Mouse (Mus musculus) CH12.LX (cell line): ENCODE results near the gene Stk39.

Experiments
- CTCF ChIP-seq, 2 experiments: IDR thresholded peaks in 1 of 2; conservative IDR thresholded peaks in 1 of 2; 2 replicates each; pipeline ENCODE4 v1.5.1; 2011 to 2012; ENCODE audit warnings: low read depth in 2 of 2, low read length in 2 of 2, improper control_type of control experiment in 1 of 2, inconsistent platforms in 1 of 2, mild to moderate bottlenecking in 1 of 2, moderate library complexity in 1 of 2
- JUN ChIP-seq: IDR thresholded peaks from 2 replicates; pipeline ENCODE4 v1.6.1; 2011; ENCODE audit warnings: low read depth, mild to moderate bottlenecking, low read length, improper control_type of control experiment, moderate library complexity; ENCODE audit not compliant: insufficient read depth
- MAFK ChIP-seq: IDR thresholded peaks from 2 replicates; pipeline ENCODE4 v1.6.1; 2011; ENCODE audit warnings: low read length, improper control_type of control experiment; ENCODE audit not compliant: insufficient replicate concordance
- MAZ ChIP-seq: IDR thresholded peaks from 2 replicates; pipeline ENCODE4 v1.6.1; 2012; ENCODE audit warnings: low read depth, mild to moderate bottlenecking, inconsistent platforms, low read length, improper control_type of control experiment, moderate library complexity
- NELFE ChIP-seq: IDR thresholded peaks from 2 replicates; pipeline ENCODE4 v1.6.1; 2011; ENCODE audit warnings: low read depth, low read length, improper control_type of control experiment
- PAX5 ChIP-seq: IDR thresholded peaks from 2 replicates; pipeline ENCODE4 v1.6.1; 2012; ENCODE audit warnings: low read length, inconsistent platforms, mixed read lengths
- ZC3H11A ChIP-seq: IDR thresholded peaks from 2 replicates; pipeline ENCODE4 v1.6.1; 2012; ENCODE audit warnings: low read depth, mild to moderate bottlenecking, inconsistent platforms, low read length, improper control_type of control experiment
- ZMIZ1 ChIP-seq: IDR thresholded peaks from 2 replicates; pipeline ENCODE4 v1.6.1; 2012; ENCODE audit warnings: low read depth, mild to moderate bottlenecking, inconsistent platforms, low read length, improper control_type of control experiment
- ZNF384 ChIP-seq: IDR thresholded peaks from 2 replicates; pipeline ENCODE4 v1.6.1; 2012; ENCODE audit warnings: low read depth, low read length, improper control_type of control experiment, inconsistent platforms

DNA sequence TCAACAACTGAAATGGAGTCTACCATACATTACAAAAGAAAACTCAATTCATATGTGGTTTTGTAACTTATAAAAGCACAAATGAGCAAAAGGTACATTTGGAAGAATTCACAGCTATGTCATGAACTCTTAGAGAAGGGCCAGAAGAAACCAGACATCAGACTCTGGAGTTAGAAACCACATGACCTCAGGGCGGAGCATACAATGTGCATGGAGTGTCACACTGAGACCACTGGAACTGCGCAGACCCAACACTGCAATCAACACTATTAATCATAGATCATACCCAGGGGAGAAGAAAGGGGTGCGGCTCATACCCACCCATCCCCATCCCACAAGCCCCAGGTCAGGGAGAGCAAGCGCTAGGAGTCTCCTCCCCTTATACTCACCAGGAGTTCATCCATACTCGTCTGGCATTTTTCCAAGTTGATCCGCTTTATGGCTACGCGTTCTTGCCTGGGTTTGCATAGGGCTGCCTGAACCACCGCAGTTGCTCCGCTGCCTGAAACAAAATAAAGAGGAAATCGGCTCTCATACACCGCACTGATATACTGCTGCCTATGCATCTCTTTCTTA, 62.3 kb downstream of the Stk39 start:
- no peak for TF ChIP-seq ZMIZ1
- TF ChIP-seq MAFK = no peak
- TF ChIP-seq MAZ = no peak
- TF ChIP-seq ZNF384 = no peak
- TF ChIP-seq CTCF (conservative IDR thresholded peaks at IDR 0.05 in 1 of 2, IDR thresholded peaks at IDR 0.05 in 1 of 2; ENCODE audit: low read depth in 2 of 2, low read length in 2 of 2) = no peak
- TF ChIP-seq PAX5 = no peak
- no peak for TF ChIP-seq ZC3H11A
- no peak for TF ChIP-seq JUN
- no peak for TF ChIP-seq NELFE
